Mouse (Mus musculus): ENCODE results near the gene Slc39a2.

Slc39a2 gene

DNA sequence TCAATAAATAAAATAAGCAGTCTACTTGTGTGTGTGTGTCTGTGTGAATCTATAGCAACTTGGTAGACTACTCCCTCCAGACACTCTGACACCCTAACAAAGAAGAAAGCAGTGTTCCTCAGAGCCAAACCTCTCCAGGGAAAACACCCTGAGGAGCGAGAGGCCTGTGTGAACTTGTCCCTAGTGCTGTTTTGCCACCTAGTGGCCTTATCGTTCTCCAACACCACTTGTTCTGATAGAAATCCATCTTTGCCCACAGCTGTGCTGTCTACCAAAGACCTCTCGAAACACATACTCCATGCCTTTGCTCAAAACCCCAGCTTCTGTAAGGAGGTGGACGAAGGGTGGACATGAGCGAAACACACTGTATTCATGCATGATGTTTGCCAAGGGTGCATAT lies 38.1 kb downstream of the Slc39a2 start:
- no peak for DNase-seq (ENCODE audit: extremely low read depth, low read depth)

GRCm38 (mm10) chr14:51932092-51933020 lies 39.7 kb downstream of the Slc39a2 start:
- DNase-seq (ENCODE audit: extremely low read depth, low read depth): no peak

GRCm38 (mm10) chr14:51939005-51939404 lies 46.3 kb downstream of the Slc39a2 start:
- DNase-seq (ENCODE audit: extremely low read depth, low read depth): no peak

DNA sequence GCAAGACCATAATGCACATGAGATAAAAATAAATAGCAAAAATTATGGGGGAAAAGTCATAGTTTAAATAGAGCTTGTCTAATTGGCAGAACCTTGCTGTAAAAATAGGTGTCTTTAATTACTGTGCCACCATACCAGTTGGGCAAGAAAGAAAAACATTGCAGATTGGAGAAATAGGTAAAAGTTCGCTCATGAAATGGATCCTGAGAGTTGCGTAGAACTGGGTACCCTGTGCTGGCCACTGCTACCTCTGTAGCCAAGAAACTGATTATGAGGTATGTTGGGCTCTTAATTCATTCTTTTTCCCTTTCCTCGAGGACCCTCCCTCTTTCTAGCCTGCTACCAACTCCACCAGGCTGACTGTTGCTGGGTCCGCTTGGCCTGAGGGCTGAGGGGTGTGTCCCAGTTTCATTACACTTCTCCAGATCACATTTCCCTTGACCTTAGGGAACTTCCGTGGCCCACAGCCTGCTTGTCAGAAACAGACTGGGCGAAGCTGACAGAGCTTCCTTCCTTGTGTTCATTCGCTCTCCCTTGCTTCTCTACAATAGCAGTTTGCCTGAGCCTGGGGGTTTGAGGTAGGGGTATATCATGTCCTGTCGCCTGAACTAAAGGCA lies 48.4 kb downstream of the Slc39a2 start:
- DNase-seq (ENCODE audit: extremely low read depth, low read depth): no peak

GRCm38 (mm10) chr14:51941577-51941976 lies 48.9 kb downstream of the Slc39a2 start:
- no peak for DNase-seq (ENCODE audit: extremely low read depth, low read depth)

- no peak for DNase-seq (ENCODE audit: extremely low read depth, low read depth)
Observed at GRCm38 (mm10) chr14:51942236-51942635, 49.5 kb downstream of the Slc39a2 start.

- DNase-seq (ENCODE audit: extremely low read depth, low read depth): no peak
Observed at GRCm38 (mm10) chr14:51943336-51943735, 50.6 kb downstream of the Slc39a2 start.

Measured in MEL-GATA-1-ER (cell line).